Mouse (Mus musculus) intestine, postnatal 0 days (tissue): ENCODE data around the gene Gtf2f1. TPM values are rescaled to one million over a fixed set of nuclear protein-coding genes. Genes with fewer than 3 reads are reported as not detected.
A peak's percentile ranks its signal among the peaks of the same experiment; 100 is the strongest.

Experiments
- ATAC-seq: fragments of 200-750 bp; cut with Nextera tagmentation; 2 replicates; pipeline ENCODE4 v1.8.0; 2017; ENCODE audit warnings: mild to moderate bottlenecking, moderate TSS enrichment, moderate library complexity
- H3K27ac ChIP-seq: fragments of 300-500 bp; sonication (generic); 2 replicates; pipeline ENCODE4 v1.5.1; 2014; ENCODE audit warnings: mild to moderate bottlenecking, low read depth, low read length, moderate library complexity
- H3K27me3 ChIP-seq: fragments of 300-500 bp; sonication (generic); replicated peaks from 2 replicates; pipeline ENCODE4 v1.6.1; 2014; ENCODE audit warnings: low read length, mixed read lengths; ENCODE audit not compliant: control insufficient read depth, insufficient read depth
- H3K36me3 ChIP-seq: fragments of 300-500 bp; sonication (generic); 2 replicates; pipeline ENCODE4 v1.6.1; 2014; ENCODE audit warnings: mild to moderate bottlenecking, moderate library complexity; ENCODE audit not compliant: control insufficient read depth, insufficient read depth
- H3K4me1 ChIP-seq: fragments of 300-500 bp; sonication (generic); replicated peaks from 2 replicates; pipeline ENCODE4 v1.6.1; 2014; ENCODE audit warnings: antibody characterized with exemption, low read length, mixed read lengths; ENCODE audit not compliant: control insufficient read depth, insufficient read depth
- H3K4me2 ChIP-seq: fragments of 300-500 bp; sonication (generic); replicated peaks from 2 replicates; pipeline ENCODE4 v1.6.1; 2014; ENCODE audit warnings: low read depth, mild to moderate bottlenecking, moderate library complexity
- H3K4me3 ChIP-seq: fragments of 300-500 bp; sonication (generic); 2 replicates; pipeline ENCODE4 v1.5.1; 2014; ENCODE audit warnings: low read depth, low read length
- H3K9ac ChIP-seq: fragments of 300-500 bp; sonication (generic); 2 replicates; pipeline ENCODE4 v1.6.1; 2014; ENCODE audit warnings: mild to moderate bottlenecking, low read depth, low read length
- H3K9me3 ChIP-seq: fragments of 300-500 bp; sonication (generic); 2 replicates; pipeline ENCODE4 v1.6.1; 2016; ENCODE audit warnings: mixed run types; ENCODE audit not compliant: control insufficient read depth
- CTCF ChIP-seq: sonication (generic); IDR thresholded peaks from 2 replicates; pipeline ENCODE4 v1.5.1; 2016; ENCODE audit warnings: low read depth, mild to moderate bottlenecking, control low read depth, antibody characterized with exemption, moderate library complexity
- WGBS: fragments of 180-500 bp; shearing (Covaris S2); extraction: QIAGEN DNeasy Blood & Tissue Kit; methylation state at CpG from one replicate; pipeline ENCODE4 v1.1.7; 2014; 5-methylcytosine and 5-hydroxymethylcytosine counted together
- polyA plus RNA-seq: library from polyadenylated mRNA; unstranded; fragments of >200 nt; fragmentation: Nextera tagmentation; extraction: Ambion mirVana; gene quantifications from 2 replicates; pipeline ENCODE4 v1.2.1, GENCODE M21; 2015

Gene Gtf2f1
- polyA plus RNA-seq, 1 experiment from 2014 or later = 43.5 TPM

- no peaks in the 10 kb centered on the region for H3K9me3 ChIP-seq
- 65% methylated on average over 13 of the region's 14 CpGs for WGBS
- H3K9ac ChIP-seq = no peak overlapping the region
- no peak overlapping the region for H3K4me2 ChIP-seq
- no peak overlapping the region for H3K27ac ChIP-seq
- H3K36me3 ChIP-seq = no peaks in the 10 kb centered on the region
- H3K4me1 ChIP-seq = peaks cover 3% of the 10 kb centered on the region; the same call in 1 of the 2 replicates
- no peaks in the 10 kb centered on the region for H3K27me3 ChIP-seq
- H3K4me3 ChIP-seq = no peak overlapping the region
- ATAC-seq = no peak
- TF ChIP-seq CTCF = no peak
Measured at GRCm38 (mm10) chr17:56973956-56974707, 37.0 kb downstream of the Gtf2f1 start.

GRCm38 (mm10) chr17:56970081-56970480, 41.0 kb downstream of the Gtf2f1 start:
- H3K27ac ChIP-seq = no peak overlapping the region
- ATAC-seq = no peak

GRCm38 (mm10) chr17:56969321-56969720, 41.8 kb downstream of the Gtf2f1 start:
- H3K4me3 ChIP-seq = no peak overlapping the region
- no peaks in the 10 kb centered on the region for H3K4me1 ChIP-seq
- no peaks in the 10 kb centered on the region for H3K9me3 ChIP-seq
- H3K27me3 ChIP-seq = no peaks in the 10 kb centered on the region
- no peak overlapping the region for H3K4me2 ChIP-seq
- TF ChIP-seq CTCF = no peak
- H3K9ac ChIP-seq = no peak overlapping the region
- H3K36me3 ChIP-seq = no peaks in the 10 kb centered on the region
- H3K27ac ChIP-seq = no peak overlapping the region
- WGBS = 24% methylated on average over 3 of the region's 3 CpGs
- ATAC-seq = no peak

More at GRCm38 (mm10) chr17:56970081-56970480, 41.0 kb downstream of the Gtf2f1 start:
- Histone ChIP-seq H3K36me3 (no peaks in the 10 kb centered on the region), H3K9me3 (no peaks in the 10 kb centered on the region), H3K4me1 (no peaks in the 10 kb centered on the region), H3K9ac (no peak overlapping the region), H3K4me3 (no peak overlapping the region), H3K4me2 (no peak overlapping the region), H3K27me3 (no peaks in the 10 kb centered on the region)
- 76% methylated on average over 5 of the region's 5 CpGs for WGBS
- TF ChIP-seq CTCF = no peak

GRCm38 (mm10) chr17:56963646-56964045, 47.4 kb downstream of the Gtf2f1 start:
- Histone ChIP-seq H3K27me3 (no peaks in the 10 kb centered on the region), H3K27ac (no peak overlapping the region), H3K4me1 (no peaks in the 10 kb centered on the region), H3K9me3 (no peaks in the 10 kb centered on the region), H3K4me2 (no peak overlapping the region), H3K36me3 (no peaks in the 10 kb centered on the region), H3K4me3 (no peak overlapping the region), H3K9ac (no peak overlapping the region)
- WGBS = 49% methylated on average over 6 of the region's 6 CpGs
- ATAC-seq = peak; percentile 95
- TF ChIP-seq CTCF = no peak

- no peak for TF ChIP-seq CTCF
- Histone ChIP-seq H3K27ac (no peak overlapping the region), H3K36me3 (no peaks in the 10 kb centered on the region), H3K27me3 (no peaks in the 10 kb centered on the region), H3K4me3 (no peak overlapping the region), H3K9me3 (no peaks in the 10 kb centered on the region), H3K9ac (no peak overlapping the region), H3K4me2 (no peak overlapping the region), H3K4me1 (no peaks in the 10 kb centered on the region)
- 0 out of 2 replicates have a peak, but pooled peaks have one; percentile 9 for ATAC-seq
- WGBS = 71% methylated on average over 5 of the region's 5 CpGs
Measured at GRCm38 (mm10) chr17:56962642-56963405, 48.3 kb downstream of the Gtf2f1 start.

- 92% methylated on average over 4 of the region's 4 CpGs for WGBS
Measured at GRCm38 (mm10) chr17:56961880-56962279, 49.2 kb downstream of the Gtf2f1 start.

More at GRCm38 (mm10) chr17:56961880-56962279, 49.2 kb downstream of the Gtf2f1 start:
- H3K36me3 ChIP-seq = no peaks in the 10 kb centered on the region
- no peaks in the 10 kb centered on the region for H3K27me3 ChIP-seq
- peak; percentile 36; the same call in 1 of the 2 replicates for TF ChIP-seq CTCF
- no peak overlapping the region for H3K4me2 ChIP-seq
- no peak overlapping the region for H3K27ac ChIP-seq
- H3K4me3 ChIP-seq = no peak overlapping the region
- no peak for ATAC-seq
- no peaks in the 10 kb centered on the region for H3K4me1 ChIP-seq
- H3K9me3 ChIP-seq = no peaks in the 10 kb centered on the region
- no peak overlapping the region for H3K9ac ChIP-seq
